Mouse (Mus musculus): ENCODE results near the gene Tctex1d1. TPM values are rescaled to one million over a fixed set of nuclear protein-coding genes. Genes with fewer than 3 reads are reported as not detected.

Tctex1d1 gene
- polyA plus RNA-seq, 1 experiment from 2014 or later, result 1.0 TPM

GRCm38 (mm10) chr4:102990016-102990415, 11.6 kb downstream of the Tctex1d1 start:
- H3K4me3 ChIP-seq (replicated peaks), result no peak overlapping the region
- H3K9ac ChIP-seq, result no peak overlapping the region
- H3K27ac ChIP-seq, result no peak overlapping the region
- H3K36me3 ChIP-seq, result no peaks in the 10 kb centered on the region
- 79% methylated on average over 4 of the region's 4 CpGs for WGBS
- H3K27me3 ChIP-seq, result no peaks in the 10 kb centered on the region
- ATAC-seq (replicated peaks; ENCODE audit: low FRiP score), result no peak
- no peaks in the 10 kb centered on the region for H3K9me3 ChIP-seq (replicated peaks)
- H3K4me2 ChIP-seq, result no peak overlapping the region
- H3K4me1 ChIP-seq, result no peaks in the 10 kb centered on the region

- H3K9ac ChIP-seq, result no peak overlapping the region
- H3K9me3 ChIP-seq (replicated peaks), result no peaks in the 10 kb centered on the region
- H3K27ac ChIP-seq, result no peak overlapping the region
- ATAC-seq (replicated peaks; ENCODE audit: low FRiP score), result no peak
- no peaks in the 10 kb centered on the region for H3K27me3 ChIP-seq
- H3K36me3 ChIP-seq, result no peaks in the 10 kb centered on the region
- H3K4me3 ChIP-seq (replicated peaks), result no peak overlapping the region
- H3K4me2 ChIP-seq, result no peak overlapping the region
- WGBS, result 77% methylated on average over 11 of the region's 11 CpGs
- H3K4me1 ChIP-seq, result no peaks in the 10 kb centered on the region
Observed at GRCm38 (mm10) chr4:102990595-102991340, 12.4 kb downstream of the Tctex1d1 start.

GRCm38 (mm10) chr4:102991685-102992084, 13.3 kb downstream of the Tctex1d1 start:
- Histone ChIP-seq H3K27me3 (no peaks in the 10 kb centered on the region), H3K4me2 (no peak overlapping the region), H3K4me3 (replicated peaks) (no peak overlapping the region), H3K9ac (no peak overlapping the region), H3K9me3 (replicated peaks) (no peaks in the 10 kb centered on the region), H3K4me1 (no peaks in the 10 kb centered on the region), H3K36me3 (no peaks in the 10 kb centered on the region), H3K27ac (no peak overlapping the region)
- no peak for ATAC-seq (replicated peaks; ENCODE audit: low FRiP score)
- 78% methylated on average over 3 of the region's 3 CpGs for WGBS

GRCm38 (mm10) chr4:103004681-103005080, 26.3 kb downstream of the Tctex1d1 start:
- no peaks in the 10 kb centered on the region for H3K36me3 ChIP-seq
- no peak overlapping the region for H3K4me3 ChIP-seq (replicated peaks)
- no peak overlapping the region for H3K27ac ChIP-seq
- 82% methylated on average over 4 of the region's 4 CpGs for WGBS
- H3K27me3 ChIP-seq, result no peaks in the 10 kb centered on the region
- ATAC-seq (replicated peaks; ENCODE audit: low FRiP score), result no peak
- H3K9me3 ChIP-seq (replicated peaks), result no peaks in the 10 kb centered on the region
- peaks cover 9% of the 10 kb centered on the region for H3K4me1 ChIP-seq
- no peak overlapping the region for H3K4me2 ChIP-seq
- H3K9ac ChIP-seq, result no peak overlapping the region

- peaks cover 9% of the 10 kb centered on the region for H3K4me1 ChIP-seq
- H3K36me3 ChIP-seq, result no peaks in the 10 kb centered on the region
- H3K4me2 ChIP-seq, result no peak overlapping the region
- H3K27me3 ChIP-seq, result no peaks in the 10 kb centered on the region
- H3K27ac ChIP-seq, result no peak overlapping the region
- ATAC-seq (replicated peaks; ENCODE audit: low FRiP score), result no peak
- 54% methylated on average over 15 of the region's 15 CpGs for WGBS
- H3K9ac ChIP-seq, result no peak overlapping the region
- no peak overlapping the region for H3K4me3 ChIP-seq (replicated peaks)
- no peaks in the 10 kb centered on the region for H3K9me3 ChIP-seq (replicated peaks)
Observed at GRCm38 (mm10) chr4:103005190-103005945, 27.0 kb downstream of the Tctex1d1 start.

- 79% methylated on average over 5 of the region's 5 CpGs for WGBS
- H3K4me3 ChIP-seq (replicated peaks), result no peak overlapping the region
- peaks cover 9% of the 10 kb centered on the region for H3K4me1 ChIP-seq
- H3K27me3 ChIP-seq, result no peaks in the 10 kb centered on the region
- no peaks in the 10 kb centered on the region for H3K36me3 ChIP-seq
- no peak overlapping the region for H3K27ac ChIP-seq
- no peak overlapping the region for H3K4me2 ChIP-seq
- no peak for ATAC-seq (replicated peaks; ENCODE audit: low FRiP score)
- no peaks in the 10 kb centered on the region for H3K9me3 ChIP-seq (replicated peaks)
- no peak overlapping the region for H3K9ac ChIP-seq
Observed at GRCm38 (mm10) chr4:103006266-103006665, 27.9 kb downstream of the Tctex1d1 start.

- Histone ChIP-seq H3K9me3 (replicated peaks) (no peaks in the 10 kb centered on the region), H3K4me2 (no peak overlapping the region), H3K27ac (no peak overlapping the region), H3K27me3 (no peaks in the 10 kb centered on the region), H3K36me3 (no peaks in the 10 kb centered on the region), H3K4me1 (peaks cover 13% of the 10 kb centered on the region), H3K9ac (no peak overlapping the region), H3K4me3 (replicated peaks) (no peak overlapping the region)
- peak; percentile 18; the same call in 1 of the 2 replicates for ATAC-seq (replicated peaks; ENCODE audit: low FRiP score)
- 16% methylated on average over 4 of the region's 4 CpGs for WGBS
Observed at GRCm38 (mm10) chr4:103006943-103007418, 28.6 kb downstream of the Tctex1d1 start.

GRCm38 (mm10) chr4:103010734-103011133, 32.3 kb downstream of the Tctex1d1 start:
- 87% methylated on average over 4 of the region's 4 CpGs for WGBS
- H3K9me3 ChIP-seq (replicated peaks), result no peaks in the 10 kb centered on the region
- H3K4me3 ChIP-seq (replicated peaks), result no peak overlapping the region
- no peak for ATAC-seq (replicated peaks; ENCODE audit: low FRiP score)
- no peaks in the 10 kb centered on the region for H3K27me3 ChIP-seq
- H3K36me3 ChIP-seq, result no peaks in the 10 kb centered on the region
- no peak overlapping the region for H3K9ac ChIP-seq
- no peak overlapping the region for H3K27ac ChIP-seq
- no peak overlapping the region for H3K4me2 ChIP-seq
- peaks cover 16% of the 10 kb centered on the region for H3K4me1 ChIP-seq

- no peak overlapping the region for H3K4me3 ChIP-seq (replicated peaks)
- WGBS, result 31% methylated on average over 7 of the region's 7 CpGs
- ATAC-seq (replicated peaks; ENCODE audit: low FRiP score), result 0 out of 2 replicates have a peak, but pooled peaks have one; percentile 49
Observed at GRCm38 (mm10) chr4:103011823-103012222, 33.4 kb downstream of the Tctex1d1 start.

GRCm38 (mm10) chr4:103013490-103013889, 35.1 kb downstream of the Tctex1d1 start:
- Histone ChIP-seq H3K27me3 (no peaks in the 10 kb centered on the region), H3K9ac (no peak overlapping the region), H3K4me1 (peaks cover 7% of the 10 kb centered on the region), H3K36me3 (no peaks in the 10 kb centered on the region), H3K4me2 (peak overlapping the region; percentile 37), H3K27ac (peak overlapping the region; percentile 32; the same call in 1 of the 2 replicates), H3K4me3 (replicated peaks) (no peak overlapping the region), H3K9me3 (replicated peaks) (no peaks in the 10 kb centered on the region)
- 0 out of 2 replicates have a peak, but pooled peaks have one; percentile 33 for ATAC-seq (replicated peaks; ENCODE audit: low FRiP score)
- WGBS, result 10% methylated on average over 4 of the region's 4 CpGs

More at GRCm38 (mm10) chr4:103011823-103012222, 33.4 kb downstream of the Tctex1d1 start:
- H3K27ac ChIP-seq, result no peak overlapping the region
- no peaks in the 10 kb centered on the region for H3K9me3 ChIP-seq (replicated peaks)
- no peak overlapping the region for H3K9ac ChIP-seq
- peaks cover 14% of the 10 kb centered on the region for H3K4me1 ChIP-seq
- no peak overlapping the region for H3K4me2 ChIP-seq
- H3K36me3 ChIP-seq, result no peaks in the 10 kb centered on the region
- no peaks in the 10 kb centered on the region for H3K27me3 ChIP-seq

GRCm38 (mm10) chr4:103026621-103027020, 48.2 kb downstream of the Tctex1d1 start, which contains the start of gene Insl5:
Gene Insl5 (minus strand): TSS chr4:103026842.
- no peak for ATAC-seq (replicated peaks; ENCODE audit: low FRiP score)
- no peak within 1 kb of the TSS for H3K27ac ChIP-seq
- H3K4me2 ChIP-seq, result no peak within 1 kb of the TSS
- H3K9me3 ChIP-seq (replicated peaks), result no peaks in the 10 kb centered on the region
- H3K4me1 ChIP-seq, result peaks cover 9% of the 10 kb centered on the region; the same call in 1 of the 2 replicates
- no peaks in the 10 kb centered on the region for H3K27me3 ChIP-seq
- no peak within 1 kb of the TSS for H3K4me3 ChIP-seq (replicated peaks)
- no peaks in the 10 kb centered on the region for H3K36me3 ChIP-seq
- 80% methylated on average over 4 of the region's 4 CpGs for WGBS
- H3K9ac ChIP-seq, result no peak within 1 kb of the TSS

- no peak overlapping the region for H3K9ac ChIP-seq
- no peak overlapping the region for H3K4me3 ChIP-seq (replicated peaks)
- H3K36me3 ChIP-seq, result no peaks in the 10 kb centered on the region
- H3K4me1 ChIP-seq, result peaks cover 9% of the 10 kb centered on the region; the same call in 1 of the 2 replicates
- no peaks in the 10 kb centered on the region for H3K27me3 ChIP-seq
- 0 out of 2 replicates have a peak overlapping the region, but pooled peaks have one; percentile 22 for H3K4me2 ChIP-seq
- peak; percentile 63; the same call in 1 of the 2 replicates for ATAC-seq (replicated peaks; ENCODE audit: low FRiP score)
- 46% methylated on average over 7 of the region's 7 CpGs for WGBS
- H3K27ac ChIP-seq, result no peak overlapping the region
- H3K9me3 ChIP-seq (replicated peaks), result no peaks in the 10 kb centered on the region
Observed at GRCm38 (mm10) chr4:103027745-103028144, 49.3 kb downstream of the Tctex1d1 start.

Data from kidney, embryonic 15.5 days (tissue).